Mouse (Mus musculus) liver, embryonic 14.5 days (tissue): Measurements from ENCODE around the gene Cby3.

Experiments used
- CTCF ChIP-seq: IDR thresholded peaks from 2 replicates; pipeline ENCODE4 v1.5.1; 2016; ENCODE audit warnings: antibody characterized with exemption, low read depth, control low read depth
- EP300 ChIP-seq: IDR thresholded peaks from 2 replicates; pipeline ENCODE4 v1.6.1; 2016; ENCODE audit warnings: antibody characterized with exemption, low read depth

DNA sequence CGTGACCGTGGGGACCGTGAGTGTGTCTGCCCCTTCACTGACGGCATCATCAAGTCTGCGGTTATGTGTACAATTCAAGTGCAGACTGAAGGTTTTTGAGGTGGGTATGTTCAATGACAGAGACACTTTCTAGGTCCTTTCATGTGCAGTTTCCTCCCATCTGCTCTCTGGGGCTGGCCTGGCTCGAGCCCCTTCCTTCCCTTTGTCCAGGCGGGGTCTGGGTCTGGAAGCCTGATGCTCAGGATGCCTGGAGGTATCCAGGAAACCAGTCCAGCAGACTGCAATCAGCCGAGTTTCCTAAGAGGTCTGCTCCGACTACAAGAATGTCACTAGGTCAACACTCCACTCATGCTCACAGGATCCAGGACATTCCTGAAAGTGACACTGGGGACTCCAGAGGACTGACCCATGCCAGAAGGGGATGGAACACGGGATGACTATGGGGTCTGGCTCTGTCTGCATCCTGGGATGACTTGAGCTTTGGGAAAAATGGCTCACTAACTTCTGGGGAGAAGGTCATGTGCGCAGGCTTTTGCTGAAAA, 42.6 kb downstream of the Cby3 start:
- TF ChIP-seq CTCF (no peak), EP300 (no peak)
